Mouse (Mus musculus): ENCODE data around the gene Nme2. TPM values are rescaled to one million over a fixed set of nuclear protein-coding genes. Genes with fewer than 3 reads are reported as not detected.

Nme2 gene
- polyA plus RNA-seq, 1 experiment from 2014 or later: 155 TPM

DNA sequence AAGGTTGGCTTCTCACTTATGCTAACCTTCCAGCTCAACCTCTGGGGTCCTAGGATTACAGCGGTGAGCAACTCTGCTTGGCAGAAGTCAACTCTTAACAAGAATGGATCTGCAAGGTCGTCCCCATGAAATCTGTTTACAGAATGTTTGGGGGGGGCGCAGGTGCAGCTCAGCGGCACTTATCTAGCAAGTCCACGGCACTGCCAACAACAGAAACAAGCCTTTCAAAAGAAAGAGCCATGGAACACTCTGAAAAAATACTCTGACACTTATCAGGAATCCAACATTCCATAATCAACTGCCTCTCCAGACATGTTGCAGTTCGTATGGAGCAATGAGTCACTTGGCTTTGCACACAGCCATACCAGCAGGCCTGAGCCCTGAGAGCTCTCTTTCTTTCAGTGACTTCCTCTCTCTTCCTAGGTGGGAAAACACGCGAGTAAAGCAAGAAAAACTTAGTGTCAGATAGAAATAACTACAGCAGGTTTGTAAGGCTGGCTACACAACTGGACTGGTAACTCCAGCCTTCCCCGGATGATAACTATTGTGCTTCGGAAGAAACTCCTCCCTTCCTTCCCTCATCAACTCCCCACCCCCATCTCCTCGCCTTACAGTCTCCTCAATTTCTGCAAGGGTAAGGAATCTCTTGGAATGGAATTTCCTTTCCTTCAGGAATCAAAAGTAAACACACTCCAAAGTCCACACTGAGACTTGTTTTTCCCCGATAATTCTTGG lies 32.4 kb upstream of the Nme2 start:
- Histone ChIP-seq H3K4me1 (replicated peaks; ENCODE audit: control insufficient read depth, insufficient read depth, low read length) (no peaks in the 10 kb centered on the region), H3K27me3 (ENCODE audit: control insufficient read depth, insufficient read depth, low read length) (no peaks in the 10 kb centered on the region), H3K4me3 (ENCODE audit: low read depth, low read length) (no peak overlapping the region), H3K4me2 (ENCODE audit: low read depth, low read length, severe bottlenecking) (no peak overlapping the region), H3K9me3 (ENCODE audit: control insufficient read depth, low read length) (no peaks in the 10 kb centered on the region), H3K9ac (ENCODE audit: low read length) (no peak overlapping the region), H3K36me3 (ENCODE audit: control insufficient read depth, insufficient read depth, low read length) (no peaks in the 10 kb centered on the region), H3K27ac (ENCODE audit: low read depth, low read length) (no peak overlapping the region)
- WGBS: 69% methylated on average over 12 of the region's 12 CpGs
- DNase-seq (ENCODE audit: low spot score): no peak
- ATAC-seq (replicated peaks; ENCODE audit: low FRiP score): no peak

DNA sequence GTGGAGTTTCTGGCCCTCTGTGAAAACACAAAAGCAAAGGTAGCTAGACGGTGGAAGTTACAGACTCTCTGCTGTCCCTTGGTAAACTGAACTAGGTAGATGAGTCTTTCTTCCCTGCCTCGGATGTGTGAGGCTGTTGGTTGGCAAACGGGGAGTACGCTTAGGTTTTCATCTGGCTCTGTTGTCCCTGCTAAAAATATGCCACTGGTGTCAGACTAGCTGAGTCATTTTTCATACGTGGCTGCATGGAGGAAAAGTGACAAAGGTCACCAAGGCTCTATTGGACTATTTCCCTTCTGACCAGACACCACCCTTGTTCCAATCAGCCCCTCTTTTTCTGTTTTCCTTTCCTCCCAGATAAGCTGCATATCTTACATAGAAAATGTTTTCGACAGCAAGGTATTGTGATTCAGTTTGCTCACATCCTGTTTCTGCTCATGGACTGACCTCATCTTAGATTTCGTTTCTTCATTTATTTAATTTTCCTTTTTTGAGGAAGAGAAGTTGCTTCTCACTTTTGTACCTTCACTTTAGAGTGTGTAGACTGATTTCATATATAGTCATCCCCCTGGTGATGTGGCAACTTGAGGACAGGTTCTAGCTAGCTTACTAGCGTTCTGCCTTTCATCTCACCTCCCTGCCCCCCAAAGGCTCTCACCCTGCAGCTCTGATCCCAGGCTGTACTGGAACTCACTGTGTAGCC lies 31.7 kb upstream of the Nme2 start:
- Histone ChIP-seq H3K9me3 (ENCODE audit: control insufficient read depth, low read length) (no peaks in the 10 kb centered on the region), H3K27me3 (ENCODE audit: control insufficient read depth, insufficient read depth, low read length) (no peaks in the 10 kb centered on the region), H3K9ac (ENCODE audit: low read length) (no peak overlapping the region), H3K27ac (ENCODE audit: low read depth, low read length) (no peak overlapping the region), H3K4me2 (ENCODE audit: low read depth, low read length, severe bottlenecking) (no peak overlapping the region), H3K4me1 (replicated peaks; ENCODE audit: control insufficient read depth, insufficient read depth, low read length) (no peaks in the 10 kb centered on the region), H3K36me3 (ENCODE audit: control insufficient read depth, insufficient read depth, low read length) (no peaks in the 10 kb centered on the region), H3K4me3 (ENCODE audit: low read depth, low read length) (no peak overlapping the region)
- DNase-seq (ENCODE audit: low spot score) (no peak), ATAC-seq (replicated peaks; ENCODE audit: low FRiP score) (no peak)
- WGBS: 75% methylated on average over 8 of the region's 8 CpGs

DNA sequence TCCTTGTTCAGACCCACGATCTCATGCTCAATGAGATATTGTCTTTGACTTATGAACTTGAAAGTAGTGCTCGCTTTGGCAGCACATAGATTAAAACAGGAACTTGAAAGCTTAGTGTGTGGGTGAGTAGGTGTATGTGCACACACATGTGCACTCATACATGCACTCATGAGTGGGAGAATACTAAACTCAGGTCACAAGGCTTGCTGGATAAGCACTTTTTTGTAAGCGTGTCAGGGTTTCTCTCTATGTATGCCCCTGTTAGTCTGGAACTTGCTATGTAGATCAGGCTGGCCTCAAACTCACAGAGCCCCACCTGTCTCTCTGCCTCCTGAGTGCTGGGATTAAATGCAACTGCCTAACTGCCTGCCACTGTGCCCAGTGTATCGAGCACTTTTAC lies 31.0 kb upstream of the Nme2 start:
- Histone ChIP-seq H3K4me2 (ENCODE audit: low read depth, low read length, severe bottlenecking) (no peak overlapping the region), H3K36me3 (ENCODE audit: control insufficient read depth, insufficient read depth, low read length) (no peaks in the 10 kb centered on the region), H3K4me1 (replicated peaks; ENCODE audit: control insufficient read depth, insufficient read depth, low read length) (no peaks in the 10 kb centered on the region), H3K9me3 (ENCODE audit: control insufficient read depth, low read length) (no peaks in the 10 kb centered on the region), H3K4me3 (ENCODE audit: low read depth, low read length) (no peak overlapping the region), H3K9ac (ENCODE audit: low read length) (no peak overlapping the region), H3K27ac (ENCODE audit: low read depth, low read length) (no peak overlapping the region), H3K27me3 (ENCODE audit: control insufficient read depth, insufficient read depth, low read length) (no peaks in the 10 kb centered on the region)
- ATAC-seq (replicated peaks; ENCODE audit: low FRiP score): no peak
- WGBS: 89% methylated on average over 4 of the region's 4 CpGs
- no peak for DNase-seq (ENCODE audit: low spot score)

DNA sequence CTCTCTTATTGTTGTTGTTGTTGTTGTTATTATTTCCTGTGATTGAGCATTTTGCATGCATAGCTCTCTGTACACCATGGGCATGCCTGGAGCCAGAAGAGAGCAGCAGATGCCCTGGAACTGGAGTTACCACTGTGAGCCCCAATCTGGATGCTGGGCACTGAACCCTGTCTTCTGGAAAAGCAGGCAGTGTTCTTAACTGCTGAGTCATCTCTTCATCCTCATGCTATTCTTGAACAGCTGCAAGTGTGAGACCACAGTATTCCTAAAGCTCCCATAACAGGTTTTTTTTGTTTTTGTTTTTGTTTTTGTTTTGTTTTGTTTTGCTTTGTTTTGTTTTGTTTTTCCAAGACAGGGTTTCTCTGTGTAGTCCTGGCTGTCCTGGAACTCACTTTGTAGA lies 30.2 kb upstream of the Nme2 start:
- H3K4me2 ChIP-seq (ENCODE audit: low read depth, low read length, severe bottlenecking): no peak overlapping the region
- H3K27ac ChIP-seq (ENCODE audit: low read depth, low read length): no peak overlapping the region
- H3K4me1 ChIP-seq (replicated peaks; ENCODE audit: control insufficient read depth, insufficient read depth, low read length): no peaks in the 10 kb centered on the region
- no peak for DNase-seq (ENCODE audit: low spot score)
- no peaks in the 10 kb centered on the region for H3K27me3 ChIP-seq (ENCODE audit: control insufficient read depth, insufficient read depth, low read length)
- H3K4me3 ChIP-seq (ENCODE audit: low read depth, low read length): no peak overlapping the region
- no peak for ATAC-seq (replicated peaks; ENCODE audit: low FRiP score)
- H3K9ac ChIP-seq (ENCODE audit: low read length): no peak overlapping the region
- no peaks in the 10 kb centered on the region for H3K9me3 ChIP-seq (ENCODE audit: control insufficient read depth, low read length)
- H3K36me3 ChIP-seq (ENCODE audit: control insufficient read depth, insufficient read depth, low read length): no peaks in the 10 kb centered on the region

DNA sequence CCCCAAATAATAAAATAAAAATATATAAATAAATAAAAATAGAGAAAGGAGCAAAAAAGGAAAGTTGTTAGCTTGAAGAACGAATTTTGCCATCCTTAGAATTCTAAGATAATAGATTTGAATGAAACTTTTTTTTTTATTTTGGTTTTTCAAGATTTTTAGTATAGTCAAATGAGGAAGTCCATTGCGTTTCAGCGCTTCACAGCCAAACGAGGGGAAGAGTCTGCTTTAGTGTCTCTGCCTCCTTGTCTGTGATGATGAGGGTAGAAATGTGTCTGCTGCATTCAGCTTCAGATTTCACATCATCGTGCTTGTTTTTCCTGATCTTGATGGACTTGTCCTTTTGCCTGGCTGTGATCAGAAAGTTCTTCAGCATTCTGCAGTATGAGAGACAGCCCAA lies 29.2 kb upstream of the Nme2 start:
- H3K36me3 ChIP-seq (ENCODE audit: control insufficient read depth, insufficient read depth, low read length): no peaks in the 10 kb centered on the region
- no peak for DNase-seq (ENCODE audit: low spot score)
- H3K9ac ChIP-seq (ENCODE audit: low read length): no peak overlapping the region
- no peak overlapping the region for H3K4me2 ChIP-seq (ENCODE audit: low read depth, low read length, severe bottlenecking)
- H3K27me3 ChIP-seq (ENCODE audit: control insufficient read depth, insufficient read depth, low read length): no peaks in the 10 kb centered on the region
- no peaks in the 10 kb centered on the region for H3K4me1 ChIP-seq (replicated peaks; ENCODE audit: control insufficient read depth, insufficient read depth, low read length)
- ATAC-seq (replicated peaks; ENCODE audit: low FRiP score): no peak
- 86% methylated on average over 5 of the region's 5 CpGs for WGBS
- H3K4me3 ChIP-seq (ENCODE audit: low read depth, low read length): no peak overlapping the region
- no peak overlapping the region for H3K27ac ChIP-seq (ENCODE audit: low read depth, low read length)
- H3K9me3 ChIP-seq (ENCODE audit: control insufficient read depth, low read length): no peaks in the 10 kb centered on the region

DNA sequence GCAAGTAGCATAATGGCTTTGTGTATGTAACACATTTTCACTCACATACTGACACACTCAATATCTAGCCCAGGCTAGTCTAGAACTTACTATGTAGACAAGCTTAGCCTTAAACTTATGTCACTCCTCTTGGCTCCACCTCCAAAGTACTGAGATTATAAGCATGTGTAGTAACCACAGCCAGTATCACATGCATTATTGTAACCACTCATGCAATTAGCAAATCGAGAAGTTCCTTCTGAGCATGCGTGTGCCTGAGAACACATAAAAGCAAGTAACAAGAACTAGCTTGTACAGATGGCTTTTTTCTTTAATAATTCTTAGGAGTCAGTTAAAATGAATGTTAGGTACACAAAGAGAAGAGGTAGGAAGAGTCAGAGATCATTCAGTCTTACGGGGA lies 28.6 kb upstream of the Nme2 start:
- H3K4me2 ChIP-seq (ENCODE audit: low read depth, low read length, severe bottlenecking): no peak overlapping the region
- no peak overlapping the region for H3K9ac ChIP-seq (ENCODE audit: low read length)
- 92% methylated on average over 3 of the region's 3 CpGs for WGBS
- no peaks in the 10 kb centered on the region for H3K27me3 ChIP-seq (ENCODE audit: control insufficient read depth, insufficient read depth, low read length)
- H3K4me1 ChIP-seq (replicated peaks; ENCODE audit: control insufficient read depth, insufficient read depth, low read length): no peaks in the 10 kb centered on the region
- no peak for ATAC-seq (replicated peaks; ENCODE audit: low FRiP score)
- no peaks in the 10 kb centered on the region for H3K9me3 ChIP-seq (ENCODE audit: control insufficient read depth, low read length)
- no peak overlapping the region for H3K27ac ChIP-seq (ENCODE audit: low read depth, low read length)
- no peaks in the 10 kb centered on the region for H3K36me3 ChIP-seq (ENCODE audit: control insufficient read depth, insufficient read depth, low read length)
- DNase-seq (ENCODE audit: low spot score): no peak
- H3K4me3 ChIP-seq (ENCODE audit: low read depth, low read length): no peak overlapping the region

DNA sequence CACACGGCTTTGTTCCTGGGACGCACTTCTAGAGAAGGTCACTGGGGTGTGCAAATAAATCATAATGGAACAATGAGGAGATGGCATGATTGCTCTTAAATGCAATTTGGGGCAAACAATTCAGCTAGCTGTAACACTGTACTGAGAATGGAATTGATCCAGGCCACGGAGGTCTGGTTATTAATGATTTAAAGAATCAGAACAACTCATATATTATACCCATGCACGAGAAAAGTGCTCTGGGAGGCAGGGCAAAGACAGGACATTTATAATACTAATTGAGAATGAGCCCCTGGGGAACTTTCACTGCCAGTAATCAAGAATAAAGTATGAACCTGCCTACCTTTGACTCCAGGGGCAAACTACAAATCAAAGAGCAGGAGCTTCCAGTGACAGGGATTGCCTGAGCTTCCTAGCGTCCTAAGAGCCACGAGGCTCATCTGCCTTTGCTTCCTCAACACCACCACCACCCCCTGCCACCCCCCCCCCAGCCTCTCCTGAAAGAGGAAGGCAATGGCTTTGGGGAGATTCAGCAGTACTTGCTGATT lies 23.5 kb upstream of the Nme2 start:
- ATAC-seq (replicated peaks; ENCODE audit: low FRiP score): no peak
- 66% methylated on average over 6 of the region's 6 CpGs for WGBS
- no peak overlapping the region for H3K9ac ChIP-seq (ENCODE audit: low read length)

DNA sequence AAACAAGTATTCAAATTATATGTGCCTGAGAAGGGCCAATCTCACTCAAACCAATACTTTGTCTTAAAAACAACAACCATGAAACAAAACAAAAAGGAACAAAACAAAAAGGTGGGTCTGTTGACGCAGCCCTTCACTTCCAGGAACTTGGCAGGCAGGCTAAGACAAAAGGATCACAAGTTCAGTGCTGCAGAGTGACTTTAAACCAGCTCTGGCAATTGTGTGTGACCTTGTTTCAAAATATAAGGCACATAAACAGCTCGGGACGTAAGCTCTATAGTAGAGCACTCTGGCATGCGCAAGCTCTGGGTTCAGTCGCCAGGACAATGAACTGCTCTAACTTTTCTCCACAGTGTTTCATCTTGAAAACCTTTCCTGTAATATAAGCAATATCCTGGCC lies 16.9 kb upstream of the Nme2 start:
- H3K36me3 ChIP-seq (ENCODE audit: control insufficient read depth, insufficient read depth, low read length): no peaks in the 10 kb centered on the region
- H3K4me3 ChIP-seq (ENCODE audit: low read depth, low read length): no peak overlapping the region
- H3K4me1 ChIP-seq (replicated peaks; ENCODE audit: control insufficient read depth, insufficient read depth, low read length): 0 out of 2 replicates have a peak, but pooled peaks cover 2% of the 10 kb centered on the region
- no peak overlapping the region for H3K4me2 ChIP-seq (ENCODE audit: low read depth, low read length, severe bottlenecking)
- DNase-seq (ENCODE audit: low spot score) (no peak), ATAC-seq (replicated peaks; ENCODE audit: low FRiP score) (no peak)
- no peaks in the 10 kb centered on the region for H3K27me3 ChIP-seq (ENCODE audit: control insufficient read depth, insufficient read depth, low read length)
- 94% methylated on average over 5 of the region's 5 CpGs for WGBS
- H3K9ac ChIP-seq (ENCODE audit: low read length): no peak overlapping the region
- no peaks in the 10 kb centered on the region for H3K9me3 ChIP-seq (ENCODE audit: control insufficient read depth, low read length)
- H3K27ac ChIP-seq (ENCODE audit: low read depth, low read length): no peak overlapping the region

More for the DNA sequence above, 23.5 kb upstream of the Nme2 start:
- Histone ChIP-seq H3K4me3 (ENCODE audit: low read depth, low read length) (no peak overlapping the region), H3K4me1 (replicated peaks; ENCODE audit: control insufficient read depth, insufficient read depth, low read length) (no peaks in the 10 kb centered on the region), H3K36me3 (ENCODE audit: control insufficient read depth, insufficient read depth, low read length) (no peaks in the 10 kb centered on the region), H3K27ac (ENCODE audit: low read depth, low read length) (no peak overlapping the region), H3K4me2 (ENCODE audit: low read depth, low read length, severe bottlenecking) (no peak overlapping the region), H3K9me3 (ENCODE audit: control insufficient read depth, low read length) (no peaks in the 10 kb centered on the region), H3K27me3 (ENCODE audit: control insufficient read depth, insufficient read depth, low read length) (no peaks in the 10 kb centered on the region)
- DNase-seq (ENCODE audit: low spot score): no peak
